In genomic region chr3:58120051-58120450, GRCm38 (mm10) we compare ENCODE assay signal across 22 mouse cellular contexts.
"Had no signal": no experiment of that assay in that cellular context is flagged by ENCODE, and none has a peak within 500 bp of the region (broad histone marks: within the 10 kb centered on the region; RNA-seq: fewer than 3 reads in every experiment).

No protein-coding gene starts in this region.

- DNase-seq: liver, postnatal 0 days; lung, adult 2 months; lung, postnatal 14 days; lung, postnatal 36 days; retina, postnatal 1 day; right cerebral cortex, adult 18-20 months; right cerebral cortex, postnatal 25 days; thymus, adult 2 months; thymus, postnatal 25 days; thymus, postnatal 4 days had no signal

- H3K9me3 ChIP-seq: liver, embryonic 15.5 days; lung, embryonic 15.5 days; midbrain, embryonic 10.5 days; midbrain, embryonic 13.5 days; neural tube, embryonic 13.5 days; neural tube, embryonic 15.5 days; stomach, embryonic 15.5 days had no signal

- H3K9ac ChIP-seq: liver, embryonic 15.5 days; liver, postnatal 0 days; lung, embryonic 15.5 days; midbrain, embryonic 13.5 days; neural tube, embryonic 13.5 days; neural tube, embryonic 15.5 days; stomach, embryonic 15.5 days had no signal

- H3K27ac ChIP-seq: liver, embryonic 15.5 days; lung, embryonic 15.5 days; macrophage; midbrain, embryonic 10.5 days; midbrain, embryonic 13.5 days; neural tube, embryonic 13.5 days; neural tube, embryonic 15.5 days; stomach, embryonic 15.5 days; stomach, postnatal 0 days had no signal

- H3K27me3 ChIP-seq: liver, embryonic 15.5 days; lung, embryonic 15.5 days; midbrain, embryonic 13.5 days; neural tube, embryonic 13.5 days; neural tube, embryonic 15.5 days; stomach, embryonic 15.5 days had no signal

- H3K4me3 ChIP-seq: liver, embryonic 15.5 days; lung, embryonic 15.5 days; midbrain, embryonic 10.5 days; midbrain, embryonic 13.5 days; myocyte; neural tube, embryonic 13.5 days; neural tube, embryonic 15.5 days; stomach, embryonic 15.5 days had no signal

- H3K4me2 ChIP-seq: liver, embryonic 15.5 days; lung, embryonic 15.5 days; midbrain, embryonic 13.5 days; neural tube, embryonic 13.5 days; neural tube, embryonic 15.5 days; stomach, embryonic 15.5 days had no signal

- H3K36me3 ChIP-seq: liver, embryonic 15.5 days; lung, embryonic 15.5 days; midbrain, embryonic 10.5 days; midbrain, embryonic 13.5 days; neural tube, embryonic 13.5 days; neural tube, embryonic 15.5 days; stomach, embryonic 15.5 days had no signal

- H3K4me1 ChIP-seq: midbrain, embryonic 10.5 days; stomach, embryonic 15.5 days had no signal

- ATAC-seq: liver, postnatal 0 days; lung, postnatal 0 days; midbrain, embryonic 13.5 days; midbrain, embryonic 16.5 days had no signal
